In genomic region chr3:103546166-103546565, GRCm38 (mm10) we compare ENCODE assay signal across 21 mouse cellular contexts. TPM values are rescaled to one million over a fixed set of nuclear protein-coding genes. Genes with fewer than 3 reads are reported as not detected.
DNase-seq lines count a peak whose midpoint lies in the region.
"Had no signal": no experiment of that assay in that cellular context is flagged by ENCODE, and none has a peak within 500 bp of the region (broad histone marks: within the 10 kb centered on the region; RNA-seq: fewer than 3 reads in every experiment).

No protein-coding gene starts in this region.

- H3K27me3 ChIP-seq in limb, embryonic 10.5 days (ENCODE audit: low read depth, poor library complexity, severe bottlenecking), result no peaks in the 10 kb centered on the region
- H3K27me3 ChIP-seq: embryonic facial prominence, embryonic 13.5 days; embryonic facial prominence, embryonic 15.5 days; forebrain, embryonic 12.5 days had no signal

- WGBS in limb, embryonic 10.5 days, result 65% methylated on average over 2 of the region's 2 CpGs

- H3K36me3 ChIP-seq in limb, embryonic 10.5 days, result no peaks in the 10 kb centered on the region
- H3K36me3 ChIP-seq: embryonic facial prominence, embryonic 13.5 days; embryonic facial prominence, embryonic 15.5 days; forebrain, embryonic 10.5 days; forebrain, embryonic 12.5 days had no signal

- H3K9me3 ChIP-seq in limb, embryonic 10.5 days (replicated peaks), result no peaks in the 10 kb centered on the region
- H3K9me3 ChIP-seq: embryonic facial prominence, embryonic 13.5 days; embryonic facial prominence, embryonic 15.5 days; forebrain, embryonic 12.5 days had no signal

- H3K4me3 ChIP-seq in limb, embryonic 10.5 days, result no peak overlapping the region
- H3K4me3 ChIP-seq: embryonic facial prominence, embryonic 13.5 days; embryonic facial prominence, embryonic 15.5 days; erythroblast, embryonic 14.5 days; forebrain, embryonic 10.5 days; forebrain, embryonic 12.5 days had no signal

- no peak overlapping the region for H3K27ac ChIP-seq in limb, embryonic 10.5 days
- H3K27ac ChIP-seq: embryonic facial prominence, embryonic 13.5 days; embryonic facial prominence, embryonic 15.5 days; forebrain, embryonic 10.5 days; forebrain, embryonic 12.5 days had no signal

- peak; percentile 55 for DNase-seq in adrenal gland, adult 2 months
- no peak for DNase-seq in adrenal gland, postnatal 4 days (ENCODE audit: low spot score in 2 of 2)
- DNase-seq in adrenal gland, postnatal 10 days, result peak; percentile 7
- DNase-seq in adrenal gland, postnatal 36 days, result peak; percentile 46 to 58
- DNase-seq in spleen, adult 18-20 months, result no peak
- DNase-seq in limb, embryonic 10.5 days (ENCODE audit: low spot score), result no peak
- DNase-seq: cerebellum, adult 11 months; cerebellum, adult 18-20 months; cerebellum, adult 8-10 months; cerebellum, adult 9-11 months; cerebellum, postnatal 14 days; cerebellum, postnatal 36 days; embryo, embryonic 11 days had no signal

- H3K4me1 ChIP-seq in limb, embryonic 10.5 days, result no peaks in the 10 kb centered on the region
- H3K4me1 ChIP-seq: embryonic facial prominence, embryonic 13.5 days; embryonic facial prominence, embryonic 15.5 days had no signal

RNA-seq across cellular contexts. Expression of gene Syt6, which starts 28.9 kb away (rescaled TPM):
- not detected for total RNA-seq in adrenal gland, adult 2 months (2021)
- not detected in 2 replicates for polyA plus RNA-seq in adrenal gland, adult 2 months (2012; rRNA removed)
- total RNA-seq in adrenal gland, postnatal 4 days (2021), result under 1 TPM; 0.20 to 0.56 TPM
- total RNA-seq in adrenal gland, postnatal 10 days (2021), result under 1 TPM in 1 of 2 experiments, not detected in 1; 0.12 TPM
- total RNA-seq in adrenal gland, postnatal 36 days (2021), result not detected
- 0.09 and 0.36 TPM in 2 replicates for polyA plus RNA-seq in limb, embryonic 10.5 days (2016; fragmentation: Nextera tagmentation; extraction: Ambion mirVana)
- total RNA-seq: adrenal gland, adult 18-20 months; common myeloid progenitor, adult 5-6 weeks had no signal
- polyA plus RNA-seq: C2C12; erythroblast, embryonic 14.5 days had no signal

Comparison
In these comparisons a context has a peak if more than half of its experiments do, and no peak if none do; other contexts are left out.
1. DNase-seq: peak in adrenal gland, adult 2 months (single experiment), adrenal gland, postnatal 10 days (single experiment) and adrenal gland, postnatal 36 days (2 of 2); none in adrenal gland, postnatal 4 days (0 of 2), spleen, adult 18-20 months (0 of 2) and limb, embryonic 10.5 days (single experiment).